Mouse (Mus musculus): ENCODE results near the gene Lhx8.
A peak's percentile ranks its signal among the peaks of the same experiment; 100 is the strongest.

Lhx8 gene

DNA sequence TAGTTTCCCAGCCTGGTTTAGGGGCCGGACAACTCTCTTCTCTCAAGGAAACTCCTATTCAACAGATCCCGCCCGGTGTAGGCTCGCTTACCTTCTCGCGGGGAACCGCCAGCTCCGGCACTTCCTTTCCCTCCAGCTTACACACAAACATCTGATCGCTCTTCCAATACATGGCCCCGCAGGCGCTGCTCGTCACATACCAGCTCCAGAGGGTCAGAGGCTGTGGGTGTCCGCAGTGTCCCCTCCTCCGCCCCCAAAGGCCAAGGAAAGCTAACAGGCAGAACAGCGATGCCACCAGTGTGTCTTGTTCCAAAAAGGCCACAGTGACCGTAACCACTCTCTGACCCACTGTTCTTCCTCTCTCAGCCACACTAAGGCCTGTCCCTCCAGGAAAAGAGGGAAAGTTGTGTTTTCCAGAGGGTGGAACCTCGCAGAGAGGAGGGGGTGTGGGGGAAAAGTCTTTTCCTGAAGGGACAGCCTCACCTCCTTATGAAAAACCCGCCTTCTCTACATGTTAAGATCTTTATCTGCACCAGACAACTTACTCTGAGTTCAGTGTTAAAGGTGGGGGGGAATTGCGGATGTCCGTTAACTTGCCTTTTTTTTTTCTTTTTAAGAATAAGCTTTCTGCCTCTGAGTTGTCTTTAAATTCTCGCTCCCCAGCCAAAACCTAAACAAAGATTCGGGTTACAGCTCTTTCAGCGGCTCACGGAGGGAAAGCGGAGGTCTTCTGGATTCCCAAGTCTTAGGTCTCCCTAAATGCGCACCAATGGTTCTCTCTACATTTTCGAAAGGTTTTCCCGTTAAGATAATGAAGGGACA is at the start of gene Lhx8:
Gene Lhx8 (minus strand): TSS at position 479 of the 822 bp plus-strand sequence.
- peak; percentile 31 to 36 for DNase-seq

DNA sequence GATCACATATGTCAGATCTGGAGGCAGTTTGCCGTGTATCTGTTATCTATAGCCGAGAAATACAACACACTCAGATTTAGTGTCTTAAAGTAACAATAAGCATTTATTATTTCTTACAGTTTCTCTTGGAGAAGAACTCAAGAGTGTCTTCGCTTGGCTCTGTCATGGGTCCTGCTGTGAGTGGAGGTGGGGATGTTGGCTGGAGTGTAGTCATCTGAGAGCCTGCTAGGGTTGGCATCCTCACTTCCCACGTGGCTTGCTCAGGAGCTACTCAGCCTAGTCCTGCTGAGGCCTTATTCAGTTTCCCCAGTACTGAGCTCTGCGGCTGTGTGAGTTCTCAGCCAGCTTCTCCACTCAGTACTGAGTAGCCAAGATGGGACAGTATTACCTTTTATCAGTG is 43.1 kb upstream of the Lhx8 start:
- DNase-seq: no peak

DNA sequence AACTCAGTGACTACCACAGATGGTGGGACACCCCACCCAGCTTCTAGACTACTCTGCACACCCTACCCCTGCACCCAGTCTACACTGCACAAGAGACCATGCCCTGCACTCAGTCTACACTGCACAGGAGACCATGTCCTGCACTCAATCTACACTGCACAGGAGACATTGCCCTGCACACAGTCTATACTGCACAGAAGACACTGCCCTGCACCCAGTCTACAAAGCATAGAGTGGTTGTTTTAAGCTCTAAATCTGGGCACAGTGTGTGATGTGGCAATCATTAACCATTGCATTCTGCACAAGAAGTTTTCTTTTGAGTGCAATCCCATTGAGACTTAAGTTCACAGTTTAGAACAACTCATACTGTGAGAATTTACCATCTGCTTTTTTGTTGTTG is 42.2 kb upstream of the Lhx8 start:
- no peak for DNase-seq

DNA sequence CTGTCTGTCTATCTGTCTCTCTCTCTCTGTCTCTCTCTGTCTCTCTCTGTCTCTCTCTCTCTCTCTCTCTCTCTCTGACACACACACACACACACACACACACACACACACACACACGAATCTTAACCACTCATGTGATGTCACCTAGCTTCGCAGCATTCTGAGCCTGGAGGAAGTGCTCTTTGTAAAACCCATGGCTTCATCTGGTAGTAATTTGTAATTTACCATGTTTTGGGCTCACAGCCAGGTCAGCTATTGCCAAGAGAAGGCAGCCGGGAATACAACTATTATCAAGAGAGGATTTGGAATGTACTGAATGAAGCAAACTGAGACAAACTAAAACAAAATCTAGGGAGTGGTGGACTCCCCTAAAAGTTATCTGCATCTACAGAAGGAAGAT is 36.9 kb upstream of the Lhx8 start:
- no peak for DNase-seq

DNA sequence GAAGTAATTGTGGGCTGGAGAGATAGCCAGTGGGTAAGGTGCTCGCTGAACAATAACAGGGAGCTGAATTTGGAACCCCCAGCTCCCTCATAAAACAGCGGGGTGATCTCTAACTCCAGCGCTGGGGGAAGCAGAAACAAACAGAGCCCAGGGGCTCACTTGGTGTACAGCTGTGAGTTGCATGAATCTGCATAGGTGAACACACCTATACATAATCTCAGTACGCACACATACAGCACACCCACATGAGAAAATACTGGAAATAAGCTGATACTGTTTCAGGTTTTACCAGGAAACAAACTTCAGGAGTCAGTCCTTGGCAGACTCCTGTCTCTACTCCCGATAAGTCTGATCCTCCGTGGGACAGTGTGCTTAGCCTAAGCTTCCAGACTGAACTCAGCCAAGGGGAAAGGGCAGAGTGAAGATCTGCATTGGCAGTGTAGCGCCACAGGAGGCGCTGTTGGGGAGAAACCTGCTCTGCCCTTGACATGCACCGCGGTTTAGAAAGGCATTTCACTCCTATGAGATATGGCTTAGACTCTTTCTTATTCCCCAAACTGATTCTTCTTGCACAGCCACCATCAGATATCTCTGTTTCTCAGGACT is 34.2 kb upstream of the Lhx8 start:
- peak; percentile 17 to 31 for DNase-seq

DNA sequence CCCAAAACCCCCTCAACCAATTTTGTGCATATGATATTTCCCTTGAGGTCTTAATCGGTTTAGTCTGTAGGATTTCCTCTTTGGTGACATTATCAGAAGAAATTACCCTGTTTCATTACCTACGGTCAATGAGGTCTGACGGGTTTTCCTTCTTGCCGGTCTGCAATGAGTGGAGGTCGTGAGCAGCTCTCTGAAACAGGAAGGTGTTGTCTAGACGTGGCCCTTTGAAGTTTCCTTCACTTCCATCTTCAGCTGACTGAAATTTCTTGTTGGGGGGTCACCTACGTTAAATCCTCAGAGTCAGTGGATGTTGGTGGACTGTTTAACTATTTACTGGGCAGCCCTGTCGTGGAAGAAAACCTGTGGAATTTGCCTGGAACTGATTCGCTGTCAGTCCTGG is 33.0 kb upstream of the Lhx8 start:
- DNase-seq: no peak

DNA sequence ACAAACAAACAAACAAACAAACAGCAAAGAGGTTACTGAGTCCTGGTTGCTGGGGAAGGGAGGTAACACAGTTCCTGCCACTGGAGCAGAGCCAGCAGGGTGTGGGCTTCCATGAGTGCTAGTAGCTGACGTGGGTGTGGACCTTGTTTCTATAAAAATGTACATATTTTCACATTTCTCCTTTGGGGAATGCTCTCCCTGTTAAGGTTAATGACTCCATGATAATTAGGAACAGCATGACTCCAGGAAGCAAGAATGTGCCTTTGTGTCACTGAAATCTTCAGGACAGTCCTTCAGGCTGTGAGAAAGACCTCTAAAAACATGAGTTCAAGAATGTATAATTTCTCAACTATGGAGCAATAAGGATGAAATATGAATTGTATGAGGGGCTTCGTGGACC is 28.8 kb upstream of the Lhx8 start:
- no peak for DNase-seq

DNA sequence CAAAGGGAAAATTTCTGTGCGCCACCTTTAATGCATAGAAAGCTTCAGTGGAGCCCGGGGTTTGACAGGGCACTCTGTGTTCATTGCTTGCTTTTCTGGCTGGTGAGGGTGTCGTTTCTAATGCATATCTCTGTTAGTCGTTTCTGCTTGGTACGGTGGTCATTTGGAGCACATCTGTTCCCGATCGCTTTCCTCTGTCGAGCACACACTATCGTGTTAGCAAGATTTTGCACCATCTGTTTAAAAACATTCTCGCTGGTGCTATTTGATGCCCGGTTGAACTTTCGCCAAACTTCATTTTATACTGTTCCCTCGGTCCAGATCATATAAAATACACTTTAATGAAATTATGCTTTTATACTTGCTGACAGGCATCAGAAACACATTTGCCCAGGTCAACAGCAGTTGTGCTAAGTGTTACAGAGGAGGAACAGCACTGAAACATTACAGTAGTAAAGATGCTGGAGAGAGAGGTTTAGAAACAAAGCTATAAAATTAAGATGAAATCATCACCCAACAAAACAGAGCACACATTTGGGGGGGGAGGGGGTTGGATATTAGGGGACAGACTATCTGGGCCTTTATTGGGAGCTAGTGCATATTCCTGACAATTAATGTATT is 9.9 kb upstream of the Lhx8 start:
- DNase-seq: no peak

DNA sequence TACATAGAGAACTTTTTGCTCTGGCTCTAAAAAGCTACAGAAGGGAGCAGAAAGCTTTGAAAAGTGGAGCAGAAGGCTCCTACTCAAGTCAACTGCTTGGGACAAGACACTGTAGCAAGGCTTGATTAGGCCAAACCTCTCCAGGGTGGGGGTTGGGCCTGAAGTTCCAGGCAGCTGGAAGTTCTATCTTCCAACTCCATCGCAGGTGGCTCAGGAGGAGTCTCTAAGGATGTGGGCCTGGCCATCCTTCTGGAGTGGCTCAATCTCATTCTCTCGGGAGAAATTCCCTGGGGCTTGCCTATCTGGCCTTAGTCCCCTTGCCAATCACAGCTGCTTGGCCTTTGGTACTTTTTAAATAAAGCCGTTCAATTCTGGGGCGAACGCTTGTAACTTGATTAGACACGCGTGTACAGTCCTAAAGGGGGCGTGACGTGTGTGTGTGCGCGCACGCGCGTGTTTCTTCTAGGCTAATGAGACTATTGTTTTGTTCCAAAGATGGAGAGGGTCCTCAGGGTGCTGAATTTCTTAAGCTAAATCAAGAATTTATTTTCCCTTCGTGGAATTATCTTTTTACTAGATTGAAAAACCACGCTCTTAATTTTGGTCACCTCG is 9.3 kb upstream of the Lhx8 start:
- DNase-seq: no peak

DNA sequence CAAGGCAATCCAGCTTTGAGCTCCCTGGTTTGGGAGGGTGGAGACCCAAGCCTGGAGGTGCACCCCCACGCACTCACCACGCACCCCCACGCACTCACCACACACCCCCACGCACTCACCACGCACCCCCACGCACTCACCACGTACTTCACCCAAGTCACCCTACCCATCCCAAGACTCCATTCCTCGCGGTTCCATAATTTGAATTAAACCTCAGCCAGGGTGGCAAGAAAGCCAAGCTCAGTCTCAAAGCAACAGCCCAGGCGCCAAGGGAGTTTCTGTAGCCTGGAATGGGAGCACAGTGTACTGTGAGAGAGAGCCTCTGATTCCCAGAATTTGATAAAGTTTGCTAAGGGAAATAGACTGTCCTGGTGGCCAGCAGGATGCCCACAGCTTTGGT is 4.3 kb upstream of the Lhx8 start:
- DNase-seq: no peak

DNA sequence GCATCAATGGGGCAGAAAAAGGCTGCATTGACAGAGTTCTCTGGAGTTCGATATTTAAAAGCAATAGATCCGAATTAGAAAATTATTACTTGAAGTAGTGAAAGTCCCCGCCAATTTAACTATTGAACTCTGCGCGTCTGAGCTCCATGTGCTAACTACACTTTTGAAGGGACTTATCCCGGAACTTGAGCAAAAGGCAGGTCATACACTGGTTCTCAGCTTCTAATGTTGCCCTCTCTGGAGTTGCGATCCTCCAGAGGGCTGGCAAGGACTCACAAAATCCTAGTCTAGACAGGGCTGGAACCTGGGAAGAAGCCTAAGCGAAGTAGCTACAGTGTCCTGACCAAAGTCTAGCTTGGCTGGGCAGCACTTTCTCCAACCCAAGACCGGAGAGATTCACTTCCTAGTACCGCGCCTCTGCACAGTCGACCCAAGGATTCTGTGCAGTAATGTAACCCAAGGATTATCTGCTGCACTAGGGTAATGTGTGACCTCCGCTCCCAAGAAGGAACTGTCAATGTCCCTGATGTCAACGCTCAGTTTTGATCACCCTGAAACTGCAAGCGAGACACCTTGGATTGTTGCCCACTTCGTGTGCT is 3.0 kb upstream of the Lhx8 start:
- DNase-seq: no peak

DNA sequence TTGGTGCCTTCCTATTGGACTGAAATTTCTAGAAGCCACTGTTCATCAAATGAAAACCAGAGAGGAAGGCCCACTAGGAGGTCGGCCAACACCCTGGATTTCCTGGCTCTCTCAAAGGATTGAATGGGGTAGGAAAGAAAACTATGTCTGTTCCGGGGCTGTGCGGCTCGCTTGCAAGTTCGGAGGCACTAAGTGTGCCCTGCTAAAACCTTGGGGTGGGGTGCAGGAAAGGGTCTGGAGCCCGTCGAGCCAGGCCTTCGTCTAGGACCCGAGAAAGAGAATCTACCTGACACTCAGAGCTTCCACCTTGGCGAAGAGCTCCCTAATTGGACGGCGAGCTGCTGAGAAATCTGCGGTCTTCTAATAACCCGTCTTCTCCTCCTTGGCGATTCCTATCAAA is 2.5 kb upstream of the Lhx8 start:
- no peak for DNase-seq

DNA sequence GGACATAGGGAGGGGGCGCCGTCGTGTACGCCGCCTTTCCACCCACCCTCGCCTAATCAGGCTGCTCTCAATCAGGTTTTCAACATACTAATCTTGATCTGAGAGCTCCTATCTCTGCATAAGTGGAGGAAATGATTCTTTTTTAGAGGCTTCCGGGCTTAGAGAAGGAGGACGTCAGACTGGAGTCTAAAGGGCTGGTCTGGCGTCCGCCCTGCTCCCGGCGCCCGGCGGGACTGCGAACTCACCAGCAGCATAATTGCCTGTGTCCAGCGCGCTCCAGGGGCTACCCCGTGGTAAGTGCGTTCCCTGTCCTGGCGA is 1.7 kb upstream of the Lhx8 start:
- peak; percentile 40 to 54 for DNase-seq

DNA sequence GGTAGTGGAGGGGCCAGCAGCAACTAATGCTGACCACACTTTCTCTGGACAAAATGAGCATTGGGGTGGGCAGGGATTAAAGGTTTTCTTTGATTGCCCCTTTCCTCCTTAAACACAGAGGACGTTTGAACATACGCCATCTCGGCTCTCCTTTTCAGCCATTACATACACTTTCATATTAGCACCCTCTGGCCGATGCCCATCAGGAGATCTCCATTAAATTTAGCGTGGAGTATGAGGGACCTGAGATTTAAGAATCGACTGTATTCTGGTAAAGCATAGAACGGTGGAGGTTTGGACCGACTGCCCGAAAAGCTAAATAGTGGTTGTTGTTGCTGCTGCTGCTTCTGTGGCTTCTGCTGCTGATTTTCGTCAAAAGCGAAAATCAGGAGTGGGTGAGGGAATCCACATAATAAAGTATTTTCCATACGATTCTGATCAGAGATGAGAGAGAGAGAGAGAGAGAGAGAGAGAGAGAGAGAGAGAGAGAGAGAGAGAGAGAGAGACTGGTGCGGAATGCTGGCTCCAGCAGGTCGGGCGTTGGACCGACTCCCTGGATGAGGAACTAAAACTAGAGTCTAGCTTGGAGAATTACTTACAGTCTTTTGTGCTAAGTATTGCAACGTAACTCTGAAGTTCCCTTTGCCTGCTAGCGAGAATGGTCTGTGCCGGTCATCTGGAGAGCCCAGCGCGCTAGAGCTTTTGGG is 1.2 kb upstream of the Lhx8 start:
- DNase-seq: peak in 1 of 2 experiments; percentile 17

DNA sequence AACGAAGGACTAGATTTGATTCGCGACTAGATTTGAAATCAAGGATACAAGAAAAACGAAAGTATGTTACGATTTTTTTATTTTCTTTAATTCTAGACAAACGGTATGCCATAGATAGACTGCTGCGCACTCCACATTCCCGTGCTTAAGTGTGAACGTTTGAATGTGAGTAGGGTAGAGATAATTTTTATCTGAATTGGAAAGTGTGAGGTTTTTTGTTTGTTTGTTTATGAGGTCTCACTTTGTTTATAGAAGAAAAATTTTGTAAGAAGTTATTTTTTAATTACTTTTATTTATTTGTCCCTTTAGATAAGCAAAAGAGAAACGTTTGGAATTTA is 513 bp upstream of the Lhx8 start:
- DNase-seq: no peak

DNA sequence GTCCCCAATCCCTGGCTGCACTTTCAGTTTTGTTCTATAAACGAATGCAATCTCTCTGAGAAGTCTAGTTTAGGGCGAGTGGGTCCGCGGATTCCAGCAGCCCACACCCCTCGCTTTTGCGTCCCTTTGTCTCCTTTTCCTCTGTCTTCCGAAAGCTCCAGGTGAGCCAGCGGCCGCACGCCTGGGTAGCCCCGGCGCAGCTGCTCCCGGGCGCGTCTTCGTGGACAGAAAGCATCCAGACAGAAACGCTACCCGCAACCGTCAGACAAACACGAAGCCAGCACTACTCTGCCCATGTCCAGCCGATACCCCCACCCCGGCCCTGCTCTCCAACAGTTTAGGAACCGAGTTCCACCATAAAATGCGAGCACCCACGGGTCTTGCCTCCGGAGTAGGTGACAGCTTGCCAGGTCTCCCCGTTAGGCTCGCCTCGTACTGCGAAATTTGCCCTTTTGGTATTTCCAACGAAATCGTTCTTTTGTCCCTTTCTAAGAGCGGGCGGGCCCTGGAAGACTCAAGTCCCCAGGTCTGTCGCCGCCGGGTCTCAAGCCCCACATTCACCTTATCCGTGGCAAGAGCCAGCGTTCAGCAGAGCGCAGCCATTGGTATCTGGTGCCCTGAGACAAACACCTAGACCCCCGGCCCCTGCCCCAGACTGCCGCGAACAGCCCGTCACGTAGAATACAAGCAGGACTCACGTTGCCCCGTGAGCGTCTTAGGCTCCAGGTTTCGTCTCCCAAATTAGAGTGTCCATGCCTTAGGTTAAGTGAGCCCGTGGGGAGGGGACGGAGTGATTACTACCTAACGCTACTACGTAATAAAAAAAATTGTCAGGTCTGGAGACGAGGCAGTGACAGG is 907 bp downstream of the Lhx8 start:
- DNase-seq: peak; percentile 37 to 39

DNA sequence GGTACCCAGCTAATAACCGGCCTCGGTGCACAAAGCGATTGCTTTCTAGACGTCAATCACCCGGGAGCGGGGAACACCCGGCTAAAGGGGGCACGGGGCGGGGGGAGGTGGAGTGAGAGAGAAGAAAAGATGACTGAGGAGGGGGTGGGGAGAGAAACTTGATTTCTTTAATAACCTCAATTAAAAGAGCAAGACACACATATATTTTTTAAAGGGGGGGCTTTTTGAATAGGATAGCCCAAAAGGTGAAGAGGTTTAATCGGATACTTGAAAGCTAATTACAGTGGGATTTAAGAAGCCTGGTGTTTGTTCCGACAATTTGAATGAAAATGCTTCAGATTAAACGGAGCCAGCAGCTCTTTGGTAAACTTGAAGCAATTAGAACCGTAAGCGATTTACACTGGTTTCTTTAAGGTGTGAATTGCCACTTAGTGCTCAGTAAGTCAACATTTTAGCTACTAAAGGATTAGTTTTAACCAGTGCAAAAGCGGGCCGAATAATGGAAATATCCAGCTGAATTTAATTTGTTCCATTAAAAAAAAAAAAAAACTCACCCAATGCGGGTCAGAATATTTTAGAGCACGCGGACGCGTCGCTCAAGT is 1.6 kb downstream of the Lhx8 start:
- DNase-seq: no peak

DNA sequence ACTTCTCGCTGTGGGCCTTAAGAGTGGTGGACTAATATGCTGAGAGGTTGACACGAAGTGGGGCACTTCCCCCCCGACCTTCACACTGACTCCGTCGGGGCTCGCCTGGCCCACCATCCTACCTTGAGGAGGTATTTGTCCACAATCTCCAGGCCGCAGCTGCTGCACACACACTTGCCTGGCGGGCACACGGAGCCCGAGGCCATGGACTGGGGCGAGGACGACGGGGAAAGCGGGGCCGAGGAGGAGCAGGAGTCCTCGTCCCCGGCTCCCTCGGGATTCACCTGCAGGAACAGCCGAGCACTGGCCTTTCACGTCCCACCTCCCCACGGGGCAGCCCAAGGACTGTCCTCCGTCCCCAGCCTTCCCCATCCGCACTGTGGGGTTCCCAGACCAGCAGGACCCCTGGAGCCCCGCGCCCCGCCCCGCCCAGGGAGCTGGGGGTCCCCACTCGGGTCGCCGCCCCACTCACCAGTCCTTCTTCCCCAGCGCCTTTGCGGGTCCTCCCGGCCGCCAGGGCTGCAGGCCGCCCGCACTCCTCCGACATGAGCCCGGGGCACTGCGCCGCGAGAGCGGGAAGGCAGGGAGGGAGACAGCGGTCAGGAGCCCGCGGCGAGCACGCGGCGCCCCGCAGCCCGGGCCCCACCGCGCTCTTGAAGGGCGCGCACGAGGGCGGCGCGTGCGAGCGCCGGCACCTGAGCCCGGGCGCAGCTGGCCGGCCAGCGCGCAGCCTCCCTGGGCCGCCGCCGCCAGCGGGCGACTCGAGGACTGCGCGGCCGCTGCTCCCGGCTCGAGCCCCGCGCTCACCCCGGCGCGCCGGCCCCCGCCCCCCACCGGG is 2.4 kb downstream of the Lhx8 start:
- peak in 1 of 2 experiments; percentile 11 for DNase-seq

DNA sequence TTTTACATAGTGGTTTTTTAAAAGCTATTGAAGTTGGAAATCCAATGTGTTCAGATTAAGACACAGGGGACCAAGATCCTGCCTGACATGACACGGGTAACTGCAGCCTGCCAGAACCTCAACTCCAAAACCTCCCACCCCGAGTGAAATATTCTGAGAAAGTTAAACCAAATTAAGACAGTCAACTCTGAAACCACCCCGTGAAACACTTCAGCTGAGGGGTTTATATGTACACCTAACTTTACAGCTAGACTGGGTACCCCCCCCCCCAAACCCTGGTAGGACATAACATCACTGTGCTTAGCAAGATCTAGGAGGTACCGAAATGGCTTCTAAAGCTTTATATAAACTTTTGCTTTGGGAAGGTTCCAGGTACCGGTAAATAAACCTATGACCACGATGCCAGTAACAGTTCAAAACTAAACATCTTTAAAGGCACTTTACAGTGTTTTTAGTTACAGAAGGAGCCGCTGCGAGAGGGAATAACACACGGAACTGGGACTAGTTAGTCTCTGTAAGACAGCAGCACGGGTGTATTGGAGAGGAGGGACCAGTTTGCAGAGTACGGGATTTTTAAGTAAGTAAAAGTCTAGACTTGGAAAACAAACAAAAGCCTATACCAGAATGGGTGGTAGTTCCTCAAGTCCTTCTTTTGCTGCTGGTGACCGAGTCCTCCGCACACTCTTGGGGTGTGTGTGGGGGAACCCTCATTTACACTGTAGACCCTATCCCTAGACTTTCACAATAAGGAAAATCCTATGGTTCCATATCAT is 3.2 kb downstream of the Lhx8 start:
- DNase-seq: no peak
